Mouse (Mus musculus) cortical plate, adult 2 months (tissue): ENCODE results near the gene Fam89b.

Source experiments
- CTCF ChIP-seq: fragments of 200-500 bp; IDR thresholded peaks from 2 replicates; pipeline ENCODE4 v1.5.1; 2011; ENCODE audit warnings: mild to moderate bottlenecking, control low read depth, low read length; ENCODE audit not compliant: insufficient read depth; ENCODE audit errors: extremely low read depth
- POLR2A ChIP-seq: fragments of 200-500 bp; IDR thresholded peaks from 2 replicates; pipeline ENCODE4 v1.6.1; 2011; ENCODE audit warnings: mild to moderate bottlenecking, low read length, control low read depth; ENCODE audit not compliant: insufficient read depth; ENCODE audit errors: extremely low read depth

GRCm38 (mm10) chr19:5686437-5686836 lies 43.0 kb downstream of the Fam89b start:
- TF ChIP-seq CTCF, result no peak
- TF ChIP-seq POLR2A, result no peak
